Mouse (Mus musculus) MEL (cell line): ENCODE measurements at regions not wholly inside any gene's neighbourhood (a gene's known extent, or its start where the extent isn't known, plus 50 kb on each side); places are given as distances from the start of the nearest gene placed in this dataset.

Experiments used
- DNase-seq: peaks from one replicate; pipeline ENCODE4 v3.0.0; 2011; ENCODE audit warnings: low read depth, low spot score
- H3K27ac ChIP-seq: 2 replicates; pipeline ENCODE4 v1.5.1; 2012; ENCODE audit warnings: low read depth, mild to moderate bottlenecking, control low read depth, low read length, moderate library complexity; ENCODE audit not compliant: control insufficient read depth
- H3K27me3 ChIP-seq, 2 experiments: fragments of 150-350 bp in 1 of 2; sonication (generic) in 1 of 2; 2 replicates each; pipeline ENCODE4 v1.6.1; 2012; ENCODE audit warnings: low read length in 2 of 2, mild to moderate bottlenecking in 2 of 2, improper control_type of control experiment in 1 of 2, moderate library complexity in 1 of 2; ENCODE audit not compliant: insufficient read depth in 2 of 2, control insufficient read depth in 1 of 2
- H3K36me3 ChIP-seq, 2 experiments: 2 replicates each; pipeline ENCODE4 v1.6.1; 2012 to 2014; ENCODE audit warnings: low read length in 2 of 2, improper control_type of control experiment in 1 of 2, inconsistent platforms in 1 of 2, mild to moderate bottlenecking in 1 of 2; ENCODE audit not compliant: insufficient read depth in 2 of 2, control insufficient read depth in 1 of 2
- H3K4me1 ChIP-seq, 2 experiments: fragments of 150-350 bp in 1 of 2; sonication (generic) in 1 of 2; 2 replicates each; pipeline ENCODE4 v1.6.1; 2012; ENCODE audit warnings: low read length in 2 of 2, improper control_type of control experiment in 1 of 2, mild to moderate bottlenecking in 1 of 2; ENCODE audit not compliant: insufficient read depth in 2 of 2, control insufficient read depth in 1 of 2
- H3K4me3 ChIP-seq, 2 experiments: fragments of 150-350 bp in 1 of 2; sonication (generic) in 1 of 2; 2 replicates each; pipeline ENCODE4 v1.5.1; 2012; ENCODE audit warnings: low read depth in 2 of 2, low read length in 2 of 2, mild to moderate bottlenecking in 2 of 2, moderate library complexity in 2 of 2, control low read depth in 1 of 2, improper control_type of control experiment in 1 of 2; ENCODE audit not compliant: control insufficient read depth in 1 of 2, insufficient read depth in 1 of 2
- H3K79me2 ChIP-seq: 2 replicates; pipeline ENCODE4 v1.6.1; 2012; ENCODE audit warnings: mild to moderate bottlenecking, low read length, moderate library complexity; ENCODE audit not compliant: control insufficient read depth, poor library complexity, insufficient read depth
- H3K9ac ChIP-seq: 2 replicates; pipeline ENCODE4 v1.6.1; 2012; ENCODE audit warnings: low read depth, mild to moderate bottlenecking, control low read depth, low read length, moderate library complexity; ENCODE audit not compliant: control insufficient read depth, poor library complexity, severe bottlenecking
- H3K9me3 ChIP-seq: fragments of 150-350 bp; sonication (generic); replicated peaks from 2 replicates; pipeline ENCODE4 v1.6.1; 2012; ENCODE audit warnings: mild to moderate bottlenecking, low read length, improper control_type of control experiment, moderate library complexity; ENCODE audit not compliant: insufficient read depth
- BHLHE40 ChIP-seq: IDR thresholded peaks from 2 replicates; pipeline ENCODE4 v1.6.1; 2012; ENCODE audit warnings: low read depth, mild to moderate bottlenecking, inconsistent platforms, low read length, improper control_type of control experiment, borderline replicate concordance
- CHD1 ChIP-seq: IDR thresholded peaks from 2 replicates; pipeline ENCODE4 v1.6.1; 2012; ENCODE audit warnings: low read depth, mild to moderate bottlenecking, inconsistent platforms, low read length, improper control_type of control experiment
- CHD2 ChIP-seq: IDR thresholded peaks from 2 replicates; pipeline ENCODE4 v1.6.1; 2011; ENCODE audit warnings: low read length, improper control_type of control experiment
- CTCF ChIP-seq, 3 experiments: IDR thresholded peaks in 2 of 3; conservative IDR thresholded peaks in 1 of 3; 2 replicates each; pipeline ENCODE4 v1.5.1; 2011 to 2012; ENCODE audit warnings: low read length in 3 of 3, low read depth in 2 of 3, mild to moderate bottlenecking in 2 of 3, improper control_type of control experiment in 1 of 3, inconsistent platforms in 1 of 3, mixed read lengths in 1 of 3, moderate library complexity in 1 of 3; ENCODE audit not compliant: control insufficient read depth in 1 of 3, insufficient read depth in 1 of 3, poor library complexity in 1 of 3, severe bottlenecking in 1 of 3
- E2F4 ChIP-seq: IDR thresholded peaks from 2 replicates; pipeline ENCODE4 v1.6.1; 2011; ENCODE audit warnings: low read depth, low read length, improper control_type of control experiment, borderline replicate concordance
- EP300 ChIP-seq, 2 experiments: IDR thresholded peaks; 2 replicates each; pipeline ENCODE4 v1.6.1; 2011; ENCODE audit warnings: improper control_type of control experiment in 2 of 2, low read length in 2 of 2, low read depth in 1 of 2, mild to moderate bottlenecking in 1 of 2
- GABPA ChIP-seq: IDR thresholded peaks from 2 replicates; pipeline ENCODE4 v1.6.1; 2012; ENCODE audit warnings: low read depth, mild to moderate bottlenecking, inconsistent platforms, low read length, improper control_type of control experiment, moderate library complexity
- GATA1 ChIP-seq: IDR thresholded peaks from 2 replicates; pipeline ENCODE4 v1.6.1; 2011; ENCODE audit warnings: low read depth, low read length, improper control_type of control experiment
- HCFC1 ChIP-seq: IDR thresholded peaks from 2 replicates; pipeline ENCODE4 v1.6.1; 2012; ENCODE audit warnings: low read depth, mild to moderate bottlenecking, inconsistent platforms, low read length, improper control_type of control experiment, moderate library complexity
- JUND ChIP-seq: IDR thresholded peaks from 2 replicates; pipeline ENCODE4 v1.6.1; 2011; ENCODE audit warnings: low read depth, mild to moderate bottlenecking, improper control_type of control experiment, low read length
- KAT2A ChIP-seq: conservative IDR thresholded peaks from 2 replicates; pipeline ENCODE4 v1.6.1; 2012; ENCODE audit warnings: low read depth, low read length, improper control_type of control experiment, inconsistent platforms
- MAZ ChIP-seq: IDR thresholded peaks from 2 replicates; pipeline ENCODE4 v1.6.1; 2012; ENCODE audit warnings: low read depth, mild to moderate bottlenecking, inconsistent platforms, low read length, improper control_type of control experiment
- MXI1 ChIP-seq: IDR thresholded peaks from 2 replicates; pipeline ENCODE4 v1.6.1; 2011; ENCODE audit warnings: mild to moderate bottlenecking, low read depth, low read length, improper control_type of control experiment
- MYC ChIP-seq: IDR thresholded peaks from 2 replicates; pipeline ENCODE4 v1.6.1; 2011; ENCODE audit warnings: low read depth, mild to moderate bottlenecking, low read length, improper control_type of control experiment, moderate library complexity
- NRF1 ChIP-seq: IDR thresholded peaks from 2 replicates; pipeline ENCODE4 v1.6.1; 2014; ENCODE audit warnings: low read depth, mild to moderate bottlenecking, inconsistent platforms, low read length, improper control_type of control experiment, moderate library complexity; ENCODE audit not compliant: poor library complexity, insufficient read depth, severe bottlenecking
- POLR2A ChIP-seq, 2 experiments: IDR thresholded peaks; 2 replicates each; pipeline ENCODE4 v1.6.1; 2011 to 2012; ENCODE audit warnings: low read length in 2 of 2, mild to moderate bottlenecking in 2 of 2, control low read depth in 1 of 2, improper control_type of control experiment in 1 of 2, low read depth in 1 of 2, moderate library complexity in 1 of 2; ENCODE audit not compliant: control insufficient read depth in 1 of 2, insufficient read depth in 1 of 2, poor library complexity in 1 of 2
- POLR2AphosphoS5 ChIP-seq: IDR thresholded peaks from 2 replicates; pipeline ENCODE4 v1.6.1; 2012; ENCODE audit warnings: low read depth, borderline replicate concordance, mild to moderate bottlenecking, inconsistent platforms, low read length, moderate library complexity, mixed read lengths
- RAD21 ChIP-seq: IDR thresholded peaks from 2 replicates; pipeline ENCODE4 v1.6.1; 2011; ENCODE audit warnings: mild to moderate bottlenecking, low read depth, low read length, improper control_type of control experiment
- SIN3A ChIP-seq: IDR thresholded peaks from 2 replicates; pipeline ENCODE4 v1.6.1; 2012; ENCODE audit warnings: low read length, improper control_type of control experiment, inconsistent platforms
- SMC3 ChIP-seq: IDR thresholded peaks from 2 replicates; pipeline ENCODE4 v1.6.1; 2011; ENCODE audit warnings: low read depth, low read length, improper control_type of control experiment
- TAL1 ChIP-seq: IDR thresholded peaks from 2 replicates; pipeline ENCODE4 v1.6.1; 2012; ENCODE audit warnings: mild to moderate bottlenecking, inconsistent platforms, low read length, moderate library complexity, mixed read lengths
- TBP ChIP-seq: IDR thresholded peaks from 2 replicates; pipeline ENCODE4 v1.8.0; 2011; ENCODE audit warnings: low read depth, low read length, improper control_type of control experiment
- TCF12 ChIP-seq: IDR thresholded peaks from 2 replicates; pipeline ENCODE4 v1.6.1; 2014; ENCODE audit warnings: low read depth, mild to moderate bottlenecking, inconsistent platforms, low read length, improper control_type of control experiment, moderate library complexity
- UBTF ChIP-seq: IDR thresholded peaks from 2 replicates; pipeline ENCODE4 v1.6.1; 2012; ENCODE audit warnings: low read depth, mild to moderate bottlenecking, inconsistent platforms, low read length, improper control_type of control experiment, moderate library complexity, borderline replicate concordance; ENCODE audit not compliant: insufficient read depth
- USF1 ChIP-seq: IDR thresholded peaks from 2 replicates; pipeline ENCODE4 v1.6.1; 2014; ENCODE audit warnings: low read depth, mild to moderate bottlenecking, inconsistent platforms, low read length, improper control_type of control experiment, moderate library complexity
- ZKSCAN1 ChIP-seq: IDR thresholded peaks from 2 replicates; pipeline ENCODE4 v1.6.1; 2012; ENCODE audit warnings: low read depth, mild to moderate bottlenecking, inconsistent platforms, low read length, improper control_type of control experiment, moderate library complexity
- ZMIZ1 ChIP-seq: IDR thresholded peaks from 2 replicates; pipeline ENCODE4 v1.6.1; 2012; ENCODE audit warnings: low read depth, mild to moderate bottlenecking, inconsistent platforms, low read length, improper control_type of control experiment, moderate library complexity

DNA sequence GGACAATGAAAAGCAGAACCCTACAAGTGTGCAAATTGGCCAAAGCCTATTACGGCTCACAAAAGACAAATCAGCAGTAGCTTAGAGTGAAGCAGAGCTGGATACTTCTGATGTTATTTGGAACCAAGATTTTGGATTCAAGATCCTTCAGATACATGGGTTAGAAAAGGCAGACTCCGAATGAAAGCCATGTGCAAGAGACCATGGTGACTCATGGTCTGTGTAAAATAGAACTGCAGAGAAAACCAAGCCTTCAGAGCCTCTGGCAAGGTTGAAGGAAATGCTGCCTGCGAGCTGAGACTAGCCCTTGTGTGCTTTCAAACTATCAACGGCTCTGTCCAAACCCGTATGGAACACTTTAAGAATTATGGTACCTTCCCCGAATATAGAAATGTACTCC lies 244.4 kb upstream of the Id4 start:
- no peak for DNase-seq
- no peaks in the 10 kb centered on the region for H3K79me2 ChIP-seq
- no peak overlapping the region for H3K27ac ChIP-seq
- no peaks in the 10 kb centered on the region for H3K9me3 ChIP-seq
- no peaks in the 10 kb centered on the region for H3K27me3 ChIP-seq
- TF ChIP-seq UBTF (no peak), SIN3A (no peak), HCFC1 (no peak), GATA1 (no peak)
- no peak overlapping the region for H3K9ac ChIP-seq
- no peaks in the 10 kb centered on the region for H3K36me3 ChIP-seq
- no peaks in the 10 kb centered on the region for H3K4me1 ChIP-seq
- no peak overlapping the region for H3K4me3 ChIP-seq

- DNase-seq, result no peak
- H3K27me3 ChIP-seq, result no peaks in the 10 kb centered on the region
- no peaks in the 10 kb centered on the region for H3K9me3 ChIP-seq
- no peaks in the 10 kb centered on the region for H3K4me1 ChIP-seq
- no peaks in the 10 kb centered on the region for H3K79me2 ChIP-seq
- no peak overlapping the region for H3K27ac ChIP-seq
- TF ChIP-seq CTCF (IDR thresholded peaks at IDR 0.05 in 2 of 3, conservative IDR thresholded peaks at IDR 0.05 in 1 of 3; ENCODE audit: control insufficient read depth in 1 of 3, insufficient read depth in 1 of 3, low read depth in 2 of 3, low read length in 3 of 3, poor library complexity in 1 of 3, severe bottlenecking in 1 of 3) (no peak), ZMIZ1 (no peak), UBTF (no peak), KAT2A (no peak), MYC (no peak), GATA1 (no peak), TCF12 (no peak), CHD1 (no peak), HCFC1 (no peak), CHD2 (no peak), TBP (no peak), BHLHE40 (no peak), EP300 (IDR thresholded peaks at IDR 0.05; ENCODE audit: low read depth in 1 of 2, low read length in 2 of 2) (no peak), SIN3A (no peak), MXI1 (no peak), POLR2AphosphoS5 (no peak)
- H3K36me3 ChIP-seq, result no peaks in the 10 kb centered on the region
- H3K9ac ChIP-seq, result no peak overlapping the region
- no peak overlapping the region for H3K4me3 ChIP-seq
Observed at GRCm38 (mm10) chr13:48017649-48018048, 243.4 kb upstream of the Id4 start.

DNA sequence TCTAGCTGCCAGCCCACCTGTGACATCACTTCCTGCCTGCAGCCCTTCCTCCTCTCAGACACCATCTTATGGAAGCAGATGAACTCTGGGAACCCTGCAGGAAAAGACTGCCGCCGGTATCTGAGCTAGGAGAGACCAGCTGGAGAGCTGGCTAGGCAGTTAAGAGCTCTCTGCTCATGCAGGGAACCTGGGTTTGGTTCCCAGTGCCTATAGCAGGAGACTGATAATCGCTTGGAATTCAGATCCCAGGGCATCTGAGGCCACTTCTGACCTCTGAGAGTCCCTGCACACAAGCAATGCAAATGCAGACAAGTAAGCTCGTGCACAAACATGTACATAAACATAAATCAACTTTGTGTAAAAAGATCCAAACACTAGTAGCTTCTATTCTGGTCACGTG lies 242.4 kb upstream of the Id4 start:
- Histone ChIP-seq H3K36me3 (no peaks in the 10 kb centered on the region), H3K4me1 (no peaks in the 10 kb centered on the region), H3K79me2 (no peaks in the 10 kb centered on the region), H3K27me3 (no peaks in the 10 kb centered on the region), H3K27ac (no peak overlapping the region), H3K4me3 (peak overlapping the region; percentile 37 to 52; a peak in 3 of 4 replicates), H3K9me3 (no peaks in the 10 kb centered on the region), H3K9ac (no peak overlapping the region)
- TF ChIP-seq ZKSCAN1 (no peak), TAL1 (no peak), POLR2A (IDR thresholded peaks at IDR 0.05; ENCODE audit: control insufficient read depth in 1 of 2, insufficient read depth in 1 of 2, low read depth in 1 of 2, low read length in 2 of 2, poor library complexity in 1 of 2) (no peak), SMC3 (no peak), USF1 (no peak), NRF1 (no peak), JUND (no peak), RAD21 (no peak), HCFC1 (no peak), E2F4 (no peak), MAZ (no peak), GABPA (no peak)
- DNase-seq, result peak; percentile 2
